21 mouse cellular contexts compared by ENCODE assay signal in genomic region chr10:26912807-26913206, GRCm38 (mm10).
DNase-seq lines count a peak whose midpoint lies in the region; ATAC-seq and TF ChIP-seq lines count a peak whose summit lies in the region.
"Had no signal": no experiment of that assay in that cellular context is flagged by ENCODE, and none has a peak within 500 bp of the region (broad histone marks: within the 10 kb centered on the region; RNA-seq: fewer than 3 reads in every experiment).

No protein-coding gene starts in this region.

- 82% methylated on average over 1 of the region's 1 CpGs for WGBS in hindbrain, embryonic 12.5 days
- WGBS in hindbrain, embryonic 11.5 days: 94% methylated on average over 1 of the region's 1 CpGs
- 43% methylated on average over 1 of the region's 1 CpGs for WGBS in hindbrain, embryonic 16.5 days
- 47% methylated on average over 1 of the region's 1 CpGs for WGBS in neural tube, embryonic 13.5 days
- WGBS in liver, postnatal 0 days (ENCODE audit: insufficient replicate concordance): 82% methylated on average over 1 of the region's 1 CpGs

- ATAC-seq in hindbrain, embryonic 12.5 days (ENCODE audit: low FRiP score): peak; percentile 32; the same call in 1 of the 2 replicates
- ATAC-seq in hindbrain, embryonic 11.5 days (ENCODE audit: low FRiP score): no peak
- ATAC-seq in hindbrain, embryonic 16.5 days: peak; percentile 51
- peak; percentile 72 for ATAC-seq in neural tube, embryonic 13.5 days (ENCODE audit: low read depth)
- no peak for ATAC-seq in liver, postnatal 0 days

- H3K27ac ChIP-seq in hindbrain, embryonic 12.5 days: no peak overlapping the region
- no peak overlapping the region for H3K27ac ChIP-seq in hindbrain, embryonic 11.5 days (ENCODE audit: low read depth, low read length)
- H3K27ac ChIP-seq in hindbrain, embryonic 16.5 days (ENCODE audit: low read depth, low read length): no peak overlapping the region
- no peak overlapping the region; the same call in 1 of the 2 replicates for H3K27ac ChIP-seq in neural tube, embryonic 13.5 days (replicated peaks)
- no peak overlapping the region for H3K27ac ChIP-seq in liver, postnatal 0 days (ENCODE audit: low read depth)
- H3K27ac ChIP-seq: embryonic facial prominence, embryonic 15.5 days; kidney, postnatal 0 days had no signal

- no peak for TF ChIP-seq EP300 in liver, postnatal 0 days (IDR thresholded peaks at IDR 0.05; ENCODE audit: low read depth)

- H3K9ac ChIP-seq in hindbrain, embryonic 12.5 days: no peak overlapping the region
- H3K9ac ChIP-seq in hindbrain, embryonic 11.5 days (ENCODE audit: low read depth, low read length): no peak overlapping the region
- no peak overlapping the region for H3K9ac ChIP-seq in hindbrain, embryonic 16.5 days (ENCODE audit: low read depth, low read length)
- no peak overlapping the region for H3K9ac ChIP-seq in neural tube, embryonic 13.5 days
- no peak overlapping the region for H3K9ac ChIP-seq in liver, postnatal 0 days (replicated peaks)
- H3K9ac ChIP-seq: embryonic facial prominence, embryonic 15.5 days; lung, embryonic 14.5 days had no signal

- no peaks in the 10 kb centered on the region for H3K9me3 ChIP-seq in hindbrain, embryonic 12.5 days (replicated peaks)
- no peaks in the 10 kb centered on the region for H3K9me3 ChIP-seq in hindbrain, embryonic 11.5 days (ENCODE audit: control insufficient read depth, low read length)
- no peaks in the 10 kb centered on the region for H3K9me3 ChIP-seq in hindbrain, embryonic 16.5 days (ENCODE audit: control insufficient read depth, low read length)
- no peaks in the 10 kb centered on the region for H3K9me3 ChIP-seq in neural tube, embryonic 13.5 days
- H3K9me3 ChIP-seq in liver, postnatal 0 days (ENCODE audit: low read length): no peaks in the 10 kb centered on the region
- H3K9me3 ChIP-seq: embryonic facial prominence, embryonic 15.5 days had no signal

- no peak overlapping the region for H3K4me2 ChIP-seq in hindbrain, embryonic 12.5 days (replicated peaks)
- H3K4me2 ChIP-seq in hindbrain, embryonic 11.5 days (replicated peaks; ENCODE audit: low read depth, low read length): no peak overlapping the region
- H3K4me2 ChIP-seq in hindbrain, embryonic 16.5 days (ENCODE audit: low read length): no peak overlapping the region
- no peak overlapping the region for H3K4me2 ChIP-seq in neural tube, embryonic 13.5 days
- H3K4me2 ChIP-seq in liver, postnatal 0 days (ENCODE audit: low read depth, low read length): no peak overlapping the region
- H3K4me2 ChIP-seq: embryonic facial prominence, embryonic 15.5 days; heart, embryonic 11.5 days; liver, embryonic 11.5 days; lung, embryonic 14.5 days had no signal

- TF ChIP-seq CTCF in brain, embryonic 14.5 days (IDR thresholded peaks at IDR 0.05; ENCODE audit: borderline replicate concordance, extremely low read depth, insufficient read depth, insufficient read length): no peak
- no peak for TF ChIP-seq CTCF in liver, postnatal 0 days (IDR thresholded peaks at IDR 0.05; ENCODE audit: low read depth)

- peaks cover 4% of the 10 kb centered on the region; the same call in 1 of the 2 replicates for H3K4me1 ChIP-seq in hindbrain, embryonic 12.5 days
- no peaks in the 10 kb centered on the region for H3K4me1 ChIP-seq in hindbrain, embryonic 11.5 days (replicated peaks; ENCODE audit: control insufficient read depth, insufficient read depth, low read length)
- H3K4me1 ChIP-seq in hindbrain, embryonic 16.5 days (ENCODE audit: control insufficient read depth, insufficient read depth, low read depth, low read length): peaks cover 5% of the 10 kb centered on the region; the same call in 1 of the 2 replicates
- H3K4me1 ChIP-seq in neural tube, embryonic 13.5 days (replicated peaks): peaks cover 24% of the 10 kb centered on the region
- no peaks in the 10 kb centered on the region for H3K4me1 ChIP-seq in liver, postnatal 0 days (ENCODE audit: insufficient read depth)
- H3K4me1 ChIP-seq: embryonic facial prominence, embryonic 15.5 days had no signal

- H3K27me3 ChIP-seq in hindbrain, embryonic 12.5 days: no peaks in the 10 kb centered on the region
- no peaks in the 10 kb centered on the region for H3K27me3 ChIP-seq in hindbrain, embryonic 11.5 days (ENCODE audit: control insufficient read depth, insufficient read depth, low read length)
- no peaks in the 10 kb centered on the region for H3K27me3 ChIP-seq in hindbrain, embryonic 16.5 days (replicated peaks; ENCODE audit: control insufficient read depth, insufficient read depth, low read length)
- no peaks in the 10 kb centered on the region for H3K27me3 ChIP-seq in neural tube, embryonic 13.5 days
- no peaks in the 10 kb centered on the region for H3K27me3 ChIP-seq in liver, postnatal 0 days (ENCODE audit: insufficient read depth, low read length)
- H3K27me3 ChIP-seq: CH12.LX; embryonic facial prominence, embryonic 15.5 days had no signal

- no peak overlapping the region for H3K4me3 ChIP-seq in hindbrain, embryonic 12.5 days
- no peak overlapping the region for H3K4me3 ChIP-seq in hindbrain, embryonic 11.5 days (ENCODE audit: low read depth, low read length)
- no peak overlapping the region for H3K4me3 ChIP-seq in hindbrain, embryonic 16.5 days (ENCODE audit: low read length)
- H3K4me3 ChIP-seq in neural tube, embryonic 13.5 days: no peak overlapping the region
- no peak overlapping the region for H3K4me3 ChIP-seq in liver, postnatal 0 days (ENCODE audit: low read depth, low read length)
- H3K4me3 ChIP-seq: embryonic facial prominence, embryonic 15.5 days had no signal

- no peak for TF ChIP-seq POLR2A in brain, embryonic 14.5 days (IDR thresholded peaks at IDR 0.05; ENCODE audit: borderline replicate concordance, extremely low read depth, insufficient read depth, insufficient read length, poor library complexity, severe bottlenecking)

- H3K36me3 ChIP-seq in hindbrain, embryonic 12.5 days: no peaks in the 10 kb centered on the region
- no peaks in the 10 kb centered on the region for H3K36me3 ChIP-seq in hindbrain, embryonic 11.5 days (ENCODE audit: control insufficient read depth, insufficient read depth, low read length)
- H3K36me3 ChIP-seq in hindbrain, embryonic 16.5 days (ENCODE audit: control insufficient read depth, insufficient read depth, low read length): no peaks in the 10 kb centered on the region
- H3K36me3 ChIP-seq in neural tube, embryonic 13.5 days: no peaks in the 10 kb centered on the region
- H3K36me3 ChIP-seq in liver, postnatal 0 days (replicated peaks; ENCODE audit: insufficient read depth, low read length): no peaks in the 10 kb centered on the region
- H3K36me3 ChIP-seq: embryonic facial prominence, embryonic 15.5 days had no signal

- DNase-seq in hindbrain, embryonic 11.5 days (ENCODE audit: low spot score): no peak
- peak; percentile 48 for DNase-seq in brain, embryonic 14.5 days (ENCODE audit: low read depth)
- no peak for DNase-seq in right cerebral cortex, postnatal 25 days
- no peak for DNase-seq in liver, postnatal 0 days
- DNase-seq: adrenal gland, postnatal 25 days; cerebellum, adult 18-20 months; cerebellum, postnatal 25 days; embryo, embryonic 11 days; heart, postnatal 10 days; kidney, adult 18-20 months; lung, embryonic 14.5 days; lung, postnatal 36 days; thymus, postnatal 36 days had no signal

Comparison
In these comparisons a context has a peak if more than half of its experiments do, and no peak if none do; other contexts are left out.
1. ATAC-seq: peak in hindbrain, embryonic 12.5 days (single experiment), hindbrain, embryonic 16.5 days (single experiment) and neural tube, embryonic 13.5 days (single experiment); none in hindbrain, embryonic 11.5 days (single experiment) and liver, postnatal 0 days (single experiment).